Mouse (Mus musculus) neural tube, embryonic 14.5 days (tissue): ENCODE data around the gene Olfr56. TPM values are rescaled to one million over a fixed set of nuclear protein-coding genes. Genes with fewer than 3 reads are reported as not detected.

Experiments
- ATAC-seq: fragments of 200-750 bp; cut with Nextera tagmentation; 2 replicates; pipeline ENCODE4 v1.8.0; 2017; ENCODE audit warnings: low read depth, mild to moderate bottlenecking, moderate TSS enrichment, moderate library complexity
- H3K27ac ChIP-seq: fragments of 300-500 bp; sonication (generic); 2 replicates; pipeline ENCODE4 v1.5.1; 2014; ENCODE audit warnings: low read depth, mild to moderate bottlenecking, control low read depth, low read length, moderate library complexity, mixed read lengths
- H3K27me3 ChIP-seq: fragments of 300-500 bp; sonication (generic); 2 replicates; pipeline ENCODE4 v1.6.1; 2014; ENCODE audit warnings: low read length; ENCODE audit not compliant: control insufficient read depth, insufficient read depth
- H3K36me3 ChIP-seq: fragments of 300-500 bp; sonication (generic); 2 replicates; pipeline ENCODE4 v1.6.1; 2014; ENCODE audit warnings: low read length, mixed read lengths; ENCODE audit not compliant: control insufficient read depth, insufficient read depth
- H3K4me1 ChIP-seq: fragments of 300-500 bp; sonication (generic); 2 replicates; pipeline ENCODE4 v1.6.1; 2014; ENCODE audit warnings: low read length; ENCODE audit not compliant: control insufficient read depth, insufficient read depth
- H3K4me2 ChIP-seq: fragments of 300-500 bp; sonication (generic); 2 replicates; pipeline ENCODE4 v1.6.1; 2014; ENCODE audit warnings: mild to moderate bottlenecking, low read depth, low read length, control low read depth
- H3K4me3 ChIP-seq: fragments of 300-500 bp; sonication (generic); 2 replicates; pipeline ENCODE4 v1.5.1; 2014; ENCODE audit warnings: low read depth, low read length, control low read depth, mixed read lengths
- H3K9ac ChIP-seq: fragments of 300-500 bp; sonication (generic); replicated peaks from 2 replicates; pipeline ENCODE4 v1.6.1; 2014; ENCODE audit warnings: low read depth, mild to moderate bottlenecking, control low read depth, low read length, mixed read lengths
- H3K9me3 ChIP-seq: fragments of 300-500 bp; sonication (generic); 2 replicates; pipeline ENCODE4 v1.6.1; 2016; ENCODE audit warnings: low read length; ENCODE audit not compliant: control insufficient read depth
- WGBS: fragments of 180-500 bp; shearing (Covaris S2); extraction: QIAGEN DNeasy Blood & Tissue Kit; methylation state at CpG from one replicate; pipeline ENCODE4 v1.1.7; 2014; 5-methylcytosine and 5-hydroxymethylcytosine counted together
- polyA plus RNA-seq: library from polyadenylated mRNA; unstranded; fragments of >200 nt; fragmentation: Nextera tagmentation; extraction: Ambion mirVana; gene quantifications from 2 replicates; pipeline ENCODE4 v1.2.1, GENCODE M21; 2014

Olfr56 gene
- polyA plus RNA-seq, 1 experiment from 2014 or later, result not detected

DNA sequence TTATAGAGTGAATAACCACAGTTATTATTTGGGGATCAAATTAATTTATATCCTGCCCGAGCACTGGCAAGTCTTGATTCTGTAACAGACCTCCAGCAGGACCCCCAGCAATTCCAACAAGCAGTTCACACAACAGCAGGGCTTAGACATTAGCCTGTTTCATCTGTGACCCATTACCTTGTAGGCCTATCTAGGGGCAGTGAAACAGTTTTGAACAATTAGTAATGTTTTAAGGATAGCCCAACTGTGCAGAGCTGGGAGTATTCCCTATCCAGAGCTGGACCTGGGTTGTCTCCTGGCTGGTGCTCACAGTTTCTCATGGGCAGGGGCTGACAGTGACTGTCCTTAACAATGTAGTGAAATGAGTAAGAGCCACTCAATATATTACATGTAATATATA lies 98.3 kb downstream of the Olfr56 start:
- H3K4me1 ChIP-seq, result no peaks in the 10 kb centered on the region
- H3K27ac ChIP-seq, result no peak overlapping the region
- no peaks in the 10 kb centered on the region for H3K9me3 ChIP-seq
- no peak overlapping the region for H3K4me3 ChIP-seq
- no peak for ATAC-seq
- H3K36me3 ChIP-seq, result no peaks in the 10 kb centered on the region
- WGBS, result 85% methylated on average over 1 of the region's 1 CpGs
- no peaks in the 10 kb centered on the region for H3K27me3 ChIP-seq
- no peak overlapping the region for H3K4me2 ChIP-seq
- no peak overlapping the region for H3K9ac ChIP-seq

- H3K4me2 ChIP-seq, result no peak overlapping the region
- no peaks in the 10 kb centered on the region for H3K9me3 ChIP-seq
- 91% methylated on average over 3 of the region's 3 CpGs for whole genome bisulfite sequencing
- no peaks in the 10 kb centered on the region for H3K36me3 ChIP-seq
- no peaks in the 10 kb centered on the region for H3K27me3 ChIP-seq
- H3K27ac ChIP-seq, result no peak overlapping the region
- H3K9ac ChIP-seq, result no peak overlapping the region
- ATAC-seq, result no peak
- no peaks in the 10 kb centered on the region for H3K4me1 ChIP-seq
- no peak overlapping the region for H3K4me3 ChIP-seq
These were observed 100.0 kb downstream of the Olfr56 start for GRCm38 (mm10) chr11:49078719-49079118.

DNA sequence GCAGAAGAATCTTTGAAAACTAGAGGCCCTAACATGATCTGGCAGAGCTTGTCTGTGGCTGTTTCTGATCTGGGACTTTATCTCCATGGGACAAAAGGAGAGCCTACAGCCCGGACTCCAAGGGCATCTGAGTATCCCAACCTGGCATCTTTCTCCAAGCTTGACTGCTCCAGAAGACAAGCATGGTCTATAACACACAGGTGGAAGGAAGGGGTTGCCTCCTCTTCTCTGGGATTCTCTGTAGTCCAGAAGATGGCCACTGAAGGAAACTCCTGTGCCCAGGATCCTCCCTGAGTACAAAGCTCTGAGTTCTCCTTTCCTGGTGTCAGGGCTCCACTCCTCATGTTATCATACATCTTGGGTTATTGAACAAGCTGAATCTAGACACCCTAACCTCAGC lies 101.9 kb downstream of the Olfr56 start:
- Histone ChIP-seq H3K27me3 (no peaks in the 10 kb centered on the region), H3K4me1 (no peaks in the 10 kb centered on the region), H3K4me2 (no peak overlapping the region), H3K9ac (no peak overlapping the region), H3K27ac (no peak overlapping the region), H3K36me3 (no peaks in the 10 kb centered on the region), H3K9me3 (no peaks in the 10 kb centered on the region), H3K4me3 (no peak overlapping the region)
- WGBS, result 73% methylated on average over 1 of the region's 1 CpGs
- no peak for ATAC-seq

GRCm38 (mm10) chr11:49081356-49081755 lies 102.7 kb downstream of the Olfr56 start:
- 88% methylated on average over 4 of the region's 4 CpGs for WGBS
- no peaks in the 10 kb centered on the region for H3K9me3 ChIP-seq
- ATAC-seq, result no peak

DNA sequence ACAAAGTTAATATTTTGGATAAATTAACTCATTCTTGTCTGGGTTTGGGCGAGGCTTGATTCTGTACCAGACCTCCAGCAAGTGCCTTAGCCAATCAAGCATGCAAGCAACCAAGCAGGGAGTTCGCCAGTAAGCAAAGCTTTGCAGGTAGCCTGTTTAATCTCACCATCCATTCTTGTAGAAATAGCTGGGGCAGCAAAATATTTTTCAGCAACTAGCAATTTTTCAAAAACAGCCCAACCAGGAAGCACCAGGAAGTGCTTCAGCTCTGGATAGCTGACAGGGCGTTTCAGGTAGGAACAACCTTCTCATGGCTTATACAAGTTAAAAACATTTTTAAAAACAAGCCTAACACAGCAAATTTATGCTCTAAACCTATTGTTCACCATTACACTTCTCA lies 103.2 kb downstream of the Olfr56 start:
- 89% methylated on average over 3 of the region's 3 CpGs for WGBS
- no peak for ATAC-seq
- no peak overlapping the region for H3K4me3 ChIP-seq
- H3K4me2 ChIP-seq, result no peak overlapping the region
- H3K27ac ChIP-seq, result no peak overlapping the region
- no peaks in the 10 kb centered on the region for H3K9me3 ChIP-seq
- no peak overlapping the region for H3K9ac ChIP-seq
- H3K27me3 ChIP-seq, result no peaks in the 10 kb centered on the region
- H3K4me1 ChIP-seq, result no peaks in the 10 kb centered on the region
- H3K36me3 ChIP-seq, result no peaks in the 10 kb centered on the region

More at GRCm38 (mm10) chr11:49081356-49081755, 102.7 kb downstream of the Olfr56 start:
- no peak overlapping the region for H3K27ac ChIP-seq
- H3K9ac ChIP-seq, result no peak overlapping the region
- H3K4me3 ChIP-seq, result no peak overlapping the region
- H3K36me3 ChIP-seq, result no peaks in the 10 kb centered on the region
- H3K4me1 ChIP-seq, result no peaks in the 10 kb centered on the region
- no peak overlapping the region for H3K4me2 ChIP-seq
- no peaks in the 10 kb centered on the region for H3K27me3 ChIP-seq

DNA sequence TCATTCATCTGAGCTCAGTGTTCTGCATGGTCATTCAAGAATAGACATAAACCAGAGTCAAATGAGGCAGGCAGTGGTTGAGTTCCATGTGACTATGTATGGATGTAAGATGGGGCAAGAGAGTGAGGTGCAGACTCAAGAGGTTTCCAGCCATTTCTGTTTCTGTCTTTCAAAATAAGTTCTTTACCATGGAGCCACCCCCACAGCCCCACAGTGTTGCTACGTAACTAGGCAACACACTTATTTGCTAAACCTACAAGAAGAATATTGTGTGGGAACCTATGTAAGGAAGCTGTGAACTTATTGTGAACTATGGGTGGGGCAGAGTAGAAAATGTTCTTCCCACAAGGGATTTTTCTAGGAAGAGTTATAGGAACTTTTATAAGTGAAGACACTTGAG lies 104.5 kb downstream of the Olfr56 start:
- H3K9me3 ChIP-seq, result no peaks in the 10 kb centered on the region
- 100% methylated on average over 1 of the region's 1 CpGs for WGBS
- H3K36me3 ChIP-seq, result no peaks in the 10 kb centered on the region
- no peak overlapping the region for H3K4me3 ChIP-seq
- no peak overlapping the region for H3K27ac ChIP-seq
- ATAC-seq, result no peak
- H3K4me1 ChIP-seq, result no peaks in the 10 kb centered on the region
- no peak overlapping the region for H3K4me2 ChIP-seq
- no peak overlapping the region for H3K9ac ChIP-seq
- H3K27me3 ChIP-seq, result no peaks in the 10 kb centered on the region

GRCm38 (mm10) chr11:49083808-49084207 lies 105.1 kb downstream of the Olfr56 start:
- ATAC-seq, result no peak
- Histone ChIP-seq H3K4me3 (no peak overlapping the region), H3K4me2 (no peak overlapping the region), H3K27ac (no peak overlapping the region), H3K36me3 (no peaks in the 10 kb centered on the region), H3K9ac (no peak overlapping the region), H3K9me3 (no peaks in the 10 kb centered on the region), H3K4me1 (no peaks in the 10 kb centered on the region), H3K27me3 (no peaks in the 10 kb centered on the region)
- 85% methylated on average over 3 of the region's 3 CpGs for WGBS

DNA sequence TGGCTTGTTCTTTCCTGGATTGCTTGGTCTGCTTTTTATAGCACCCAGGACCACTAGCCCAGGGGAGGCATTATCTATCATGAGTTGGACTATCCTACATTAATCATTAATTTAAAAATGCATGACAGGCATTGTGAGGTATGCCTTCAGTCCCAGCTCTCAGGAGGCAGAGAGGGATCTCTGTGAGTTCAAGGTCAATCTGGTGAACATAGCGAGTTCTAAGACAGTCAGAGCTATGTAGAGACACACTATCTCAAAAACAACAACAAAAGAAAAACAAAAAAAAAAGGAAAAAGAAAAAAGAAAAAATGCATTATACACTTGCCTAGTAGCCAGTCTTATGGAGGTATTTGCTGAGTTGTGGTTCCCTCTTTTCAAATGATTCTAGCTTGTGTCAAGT lies 105.7 kb downstream of the Olfr56 start:
- Histone ChIP-seq H3K36me3 (no peaks in the 10 kb centered on the region), H3K4me3 (no peak overlapping the region), H3K4me1 (no peaks in the 10 kb centered on the region), H3K27ac (no peak overlapping the region), H3K27me3 (no peaks in the 10 kb centered on the region), H3K4me2 (no peak overlapping the region), H3K9ac (no peak overlapping the region), H3K9me3 (no peaks in the 10 kb centered on the region)
- ATAC-seq, result no peak
- WGBS, result 81% methylated on average over 1 of the region's 1 CpGs

GRCm38 (mm10) chr11:49084875-49085274 lies 106.2 kb downstream of the Olfr56 start:
- Histone ChIP-seq H3K9ac (no peak overlapping the region), H3K9me3 (no peaks in the 10 kb centered on the region), H3K36me3 (no peaks in the 10 kb centered on the region), H3K4me2 (no peak overlapping the region), H3K4me1 (no peaks in the 10 kb centered on the region), H3K27ac (no peak overlapping the region), H3K4me3 (no peak overlapping the region), H3K27me3 (no peaks in the 10 kb centered on the region)
- no peak for ATAC-seq
- WGBS, result 37% methylated on average over 3 of the region's 3 CpGs

GRCm38 (mm10) chr11:49086858-49087361 lies 108.2 kb downstream of the Olfr56 start:
- no peaks in the 10 kb centered on the region for H3K27me3 ChIP-seq
- H3K9me3 ChIP-seq, result no peaks in the 10 kb centered on the region
- H3K4me1 ChIP-seq, result no peaks in the 10 kb centered on the region
- no peak overlapping the region for H3K4me3 ChIP-seq
- no peak overlapping the region for H3K4me2 ChIP-seq
- WGBS, result 86% methylated on average over 6 of the region's 6 CpGs
- H3K36me3 ChIP-seq, result no peaks in the 10 kb centered on the region
- H3K9ac ChIP-seq, result no peak overlapping the region
- H3K27ac ChIP-seq, result no peak overlapping the region
- no peak for ATAC-seq
